Mouse (Mus musculus) heart, adult 10 weeks (tissue): ENCODE results near the gene Prima1. TPM values are rescaled to one million over a fixed set of nuclear protein-coding genes. Genes with fewer than 3 reads are reported as not detected.

Experiments used
- polyA plus RNA-seq: library from polyadenylated mRNA; stranded (reverse); fragments of 350-450 nt; fragmentation: Illumina TruSeq; extraction: RNeasy Lipid Tissue Mini Kit (QIAGEN cat#74804); gene quantifications from one replicate; pipeline ENCODE4 v1.2.3, GENCODE M21; 2014; ENCODE audit warnings: low read depth, low replicate concordance

Prima1 gene
- polyA plus RNA-seq, result not detected

GRCm38 (mm10) chr12:103242083-103242581 is at the start of gene Prima1:
Gene Prima1 (minus strand): TSS chr12:103242150.

Other genes with a start within 250 kb of the Prima1 start
- not detected for gene Fam181a, start 68.8 kb upstream of the Prima1 start, polyA plus RNA-seq
- gene Asb2, start 113.9 kb upstream of the Prima1 start, polyA plus RNA-seq, result 436 TPM
- 6.2 TPM for gene Otub2, start 146.5 kb upstream of the Prima1 start, polyA plus RNA-seq
- 1.5 TPM for gene 9330161L09Rik, start 165.7 kb upstream of the Prima1 start, polyA plus RNA-seq
- 68.1 TPM for gene Ddx24, start 183.7 kb upstream of the Prima1 start, polyA plus RNA-seq
- gene Ifi27, start 192.1 kb upstream of the Prima1 start, polyA plus RNA-seq, result 87.1 TPM
- 180 TPM for gene Ifi27l2a, start 201.5 kb upstream of the Prima1 start, polyA plus RNA-seq
- 0.58 TPM for gene Ifi27l2b, start 215.1 kb upstream of the Prima1 start, polyA plus RNA-seq